Mouse (Mus musculus): ENCODE measurements at regions not wholly inside any gene's neighbourhood (a gene's known extent, or its start where the extent isn't known, plus 50 kb on each side); places are given as distances from the start of the nearest gene placed in this dataset.

GRCm38 (mm10) chr10:91883155-91883554 is 702.0 kb upstream of the Tmpo start:
- no peak for DNase-seq

- DNase-seq, result no peak
Observed at GRCm38 (mm10) chr10:91882481-91882880, 701.4 kb upstream of the Tmpo start.

- no peak for DNase-seq
Observed at GRCm38 (mm10) chr10:91881521-91882228, 700.6 kb upstream of the Tmpo start.

- DNase-seq, result no peak
Observed at GRCm38 (mm10) chr10:91875450-91875849, 694.3 kb upstream of the Tmpo start.

GRCm38 (mm10) chr10:91871244-91871643 is 690.1 kb upstream of the Tmpo start:
- DNase-seq, result peak; percentile 9 to 12

GRCm38 (mm10) chr10:91858711-91859595 is 677.8 kb upstream of the Tmpo start:
- no peak for DNase-seq

GRCm38 (mm10) chr10:91827074-91827473 is 646.0 kb upstream of the Tmpo start:
- DNase-seq, result no peak

GRCm38 (mm10) chr10:91823499-91823898 is 642.4 kb upstream of the Tmpo start:
- no peak for DNase-seq

- no peak for DNase-seq
Observed at GRCm38 (mm10) chr10:91804870-91805269, 623.8 kb upstream of the Tmpo start.

Small RNA genes in the stretch of these regions (microRNA-seq; reads per million reads assigned to microRNA genes)
- gene Gm22582 (0 reads per million in 2 experiments), gene Mir1251 (0 reads per million in 2 experiments), gene Mir135a-2 (3.0 to 5.7 reads per million in 2 experiments)

All from heart, adult 18-20 months (tissue).